Comparison of ENCODE assay signal across 8 mouse cellular contexts in the genomic region with DNA sequence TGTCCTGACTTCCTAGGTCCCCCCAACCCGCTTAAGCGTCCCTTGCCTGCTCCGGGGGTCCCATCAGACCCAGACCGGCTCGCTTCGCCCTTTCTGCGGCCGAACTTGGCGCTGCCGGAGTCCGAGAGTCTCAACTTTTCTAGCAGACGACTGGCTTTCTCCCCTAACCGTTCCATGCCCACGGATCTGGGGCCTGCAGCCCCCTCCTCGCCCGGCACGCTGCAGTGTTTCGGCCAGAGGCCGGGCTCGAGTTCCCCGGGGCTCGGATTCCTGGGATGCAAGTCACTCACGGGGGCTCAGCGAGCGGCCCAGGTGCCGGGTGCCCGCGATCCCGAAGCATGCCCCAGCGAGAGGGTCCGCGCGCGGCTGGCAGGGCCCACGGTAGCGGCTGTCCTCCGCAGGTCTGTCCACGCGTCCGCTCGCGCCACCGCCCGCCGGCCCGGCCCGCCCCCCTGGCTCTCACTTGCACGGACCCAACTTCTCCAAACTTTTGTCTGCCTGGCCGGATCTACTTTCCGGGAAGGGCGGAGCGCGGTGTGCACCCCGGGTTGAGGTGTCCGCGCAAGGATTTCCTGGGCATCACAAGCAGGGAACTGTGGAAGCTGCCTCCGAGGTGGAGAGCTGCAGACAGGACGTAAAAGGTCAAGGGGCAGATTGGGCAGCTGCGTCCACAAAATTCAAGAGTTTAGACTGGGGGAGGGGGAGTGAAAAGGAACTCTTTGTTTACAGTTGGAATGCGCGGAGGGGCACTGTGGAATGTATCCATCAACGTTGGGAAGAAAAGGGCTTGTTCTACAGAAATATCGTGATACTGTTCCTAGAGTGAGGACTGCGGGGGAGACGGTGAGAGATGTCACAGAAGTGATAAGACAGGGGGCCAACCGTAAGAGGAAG. TPM values are rescaled to one million over a fixed set of nuclear protein-coding genes. Genes with fewer than 3 reads are reported as not detected.
DNase-seq lines count a peak whose midpoint lies in the region; ATAC-seq and TF ChIP-seq lines count a peak whose summit lies in the region.

A gene (minus strand): TSS at position 470 of the 894 bp plus-strand sequence.

- DNase-seq in T-cell, adult 2 months (ENCODE audit: low spot score), result peak; percentile 18
- DNase-seq in gastrocnemius, postnatal 10 days, result peak; percentile 84
- peak; percentile 68 to 72 for DNase-seq in left cerebral cortex, postnatal 14 days (ENCODE audit: low spot score in 2 of 2)
- DNase-seq in right cerebral cortex, postnatal 14 days, result peak; percentile 71
- peak; percentile 89 to 90 for DNase-seq in urinary bladder, postnatal 36 days (ENCODE audit: low spot score in 2 of 2)

- peaks cover 19% of the 10 kb centered on the region for H3K27me3 ChIP-seq in hindbrain, embryonic 16.5 days (replicated peaks; ENCODE audit: control insufficient read depth, insufficient read depth, low read length)
- H3K27me3 ChIP-seq in megakaryocyte, embryonic 14.5 days (replicated peaks), result peaks cover 48% of the 10 kb centered on the region

- no peak for TF ChIP-seq POLR2A in cortical plate, adult 2 months (IDR thresholded peaks at IDR 0.05; ENCODE audit: extremely low read depth, insufficient read depth, low read length)

- WGBS in hindbrain, embryonic 16.5 days, result under 1% methylated on average over 66 of the region's 66 CpGs

- H3K4me2 ChIP-seq in hindbrain, embryonic 16.5 days (ENCODE audit: low read length), result peak within 1 kb of the TSS; percentile 91

- peak; percentile 77 for ATAC-seq in hindbrain, embryonic 16.5 days

- TF ChIP-seq CTCF in cortical plate, adult 2 months (IDR thresholded peaks at IDR 0.05; ENCODE audit: extremely low read depth, insufficient read depth, low read length), result no peak

- no peaks in the 10 kb centered on the region for H3K4me1 ChIP-seq in cortical plate, adult 2 months (ENCODE audit: control insufficient read depth, insufficient read depth, low read length)
- peaks cover 30% of the 10 kb centered on the region for H3K4me1 ChIP-seq in hindbrain, embryonic 16.5 days (ENCODE audit: control insufficient read depth, insufficient read depth, low read depth, low read length)
- peaks cover 70% of the 10 kb centered on the region for H3K4me1 ChIP-seq in megakaryocyte, embryonic 14.5 days

- no peaks in the 10 kb centered on the region for H3K36me3 ChIP-seq in hindbrain, embryonic 16.5 days (ENCODE audit: control insufficient read depth, insufficient read depth, low read length)
- H3K36me3 ChIP-seq in megakaryocyte, embryonic 14.5 days (replicated peaks; ENCODE audit: low read length), result no peaks in the 10 kb centered on the region

- intact Hi-C loops in left cerebral cortex, postnatal 14 days (cut with DNase I), result loop anchor here (10.0 kb wide), 1 partner anchor 353 kb away; no protein-coding TSS in a partner anchor

- peak within 1 kb of the TSS; percentile 70 for H3K9ac ChIP-seq in hindbrain, embryonic 16.5 days (ENCODE audit: low read depth, low read length)

- peak within 1 kb of the TSS; percentile 37 for H3K4me3 ChIP-seq in cortical plate, adult 2 months (ENCODE audit: insufficient read depth, low read length)
- H3K4me3 ChIP-seq in hindbrain, embryonic 16.5 days (ENCODE audit: low read length), result peak within 1 kb of the TSS; percentile 66
- H3K4me3 ChIP-seq in megakaryocyte, embryonic 14.5 days (replicated peaks), result peak within 1 kb of the TSS; percentile 94

- H3K27ac ChIP-seq in cortical plate, adult 2 months (ENCODE audit: insufficient read depth, low read length), result no peak within 1 kb of the TSS; the same call in 1 of the 2 replicates
- H3K27ac ChIP-seq in hindbrain, embryonic 16.5 days (ENCODE audit: low read depth, low read length), result peak within 1 kb of the TSS; percentile 79

- H3K9me3 ChIP-seq in hindbrain, embryonic 16.5 days (ENCODE audit: control insufficient read depth, low read length), result no peaks in the 10 kb centered on the region
- no peaks in the 10 kb centered on the region for H3K9me3 ChIP-seq in megakaryocyte, embryonic 14.5 days

RNA-seq across cellular contexts. Expression of the gene that starts here (rescaled TPM):
- polyA plus RNA-seq in cortical plate, adult 2 months (2012; rRNA removed), result 2.3 and 3.0 TPM in 2 replicates
- total RNA-seq in gastrocnemius, postnatal 10 days (2021), result 1 to 10 TPM; 7.5 to 9.9 TPM
- 4.7 and 6.0 TPM in 2 replicates for polyA plus RNA-seq in hindbrain, embryonic 16.5 days (2015; fragmentation: Nextera tagmentation; extraction: Ambion mirVana)
- 1 to 10 TPM; 2.7 to 3.1 TPM for total RNA-seq in left cerebral cortex, postnatal 14 days (2021)
- 1.0 and 2.6 TPM in 2 replicates for polyA plus RNA-seq in megakaryocyte, embryonic 14.5 days (2012; ENCODE audit: insufficient read depth, low replicate concordance)

Comparison
In these comparisons a context has a peak if more than half of its experiments do, and no peak if none do; other contexts are left out.
1. DNase-seq: peak in every context shown above with its lines; median percentile 90 in urinary bladder, postnatal 36 days; 84 in gastrocnemius, postnatal 10 days; 71 in right cerebral cortex, postnatal 14 days; 70 in left cerebral cortex, postnatal 14 days; 18 in T-cell, adult 2 months.
2. H3K4me3 ChIP-seq: peak in every context shown above with its lines; median percentile 94 in megakaryocyte, embryonic 14.5 days; 66 in hindbrain, embryonic 16.5 days; 37 in cortical plate, adult 2 months.